Mouse (Mus musculus) midbrain, embryonic 14.5 days (tissue): ENCODE measurements at regions not wholly inside any gene's neighbourhood (a gene's known extent, or its start where the extent isn't known, plus 50 kb on each side); places are given as distances from the start of the nearest gene placed in this dataset.

Source experiments
- ATAC-seq: fragments of 200-750 bp; cut with Nextera tagmentation; 2 replicates; pipeline ENCODE4 v1.8.0; 2017; ENCODE audit warnings: moderate number of reproducible peaks, moderate library complexity; ENCODE audit not compliant: low FRiP score, low TSS enrichment
- DNase-seq: peaks from one replicate; pipeline ENCODE4 v3.0.0-alpha.2; 2015
- H3K27ac ChIP-seq: fragments of 300-500 bp; sonication (generic); replicated peaks from 2 replicates; pipeline ENCODE4 v1.5.1; 2014; ENCODE audit warnings: mild to moderate bottlenecking, low read depth, low read length, moderate library complexity
- H3K27me3 ChIP-seq: fragments of 300-500 bp; sonication (generic); 2 replicates; pipeline ENCODE4 v1.6.1; 2014; ENCODE audit warnings: low read length, control low read depth, mixed read lengths; ENCODE audit not compliant: control insufficient read depth, insufficient read depth
- H3K36me3 ChIP-seq: fragments of 300-500 bp; sonication (generic); 2 replicates; pipeline ENCODE4 v1.6.1; 2014; ENCODE audit warnings: low read length, control low read depth; ENCODE audit not compliant: control insufficient read depth, insufficient read depth
- H3K4me1 ChIP-seq: fragments of 300-500 bp; sonication (generic); 2 replicates; pipeline ENCODE4 v1.6.1; 2014; ENCODE audit warnings: mild to moderate bottlenecking, antibody characterized with exemption, low read length, control low read depth; ENCODE audit not compliant: control insufficient read depth, insufficient read depth
- H3K4me2 ChIP-seq: fragments of 300-500 bp; sonication (generic); 2 replicates; pipeline ENCODE4 v1.6.1; 2014; ENCODE audit warnings: mild to moderate bottlenecking, low read length, moderate library complexity
- H3K4me3 ChIP-seq: fragments of 300-500 bp; sonication (generic); replicated peaks from 2 replicates; pipeline ENCODE4 v1.5.1; 2014; ENCODE audit warnings: low read depth, low read length
- H3K9ac ChIP-seq: fragments of 300-500 bp; sonication (generic); replicated peaks from 2 replicates; pipeline ENCODE4 v1.6.1; 2014; ENCODE audit warnings: mild to moderate bottlenecking, low read length, moderate library complexity
- H3K9me3 ChIP-seq: fragments of 300-500 bp; sonication (generic); 2 replicates; pipeline ENCODE4 v1.6.1; 2016; ENCODE audit warnings: low read length, control low read depth, mixed read lengths; ENCODE audit not compliant: control insufficient read depth
- WGBS: fragments of 180-500 bp; shearing (Covaris S2); extraction: QIAGEN DNeasy Blood & Tissue Kit; methylation state at CpG from one replicate; pipeline ENCODE4 v1.1.7; 2014; 5-methylcytosine and 5-hydroxymethylcytosine counted together

DNA sequence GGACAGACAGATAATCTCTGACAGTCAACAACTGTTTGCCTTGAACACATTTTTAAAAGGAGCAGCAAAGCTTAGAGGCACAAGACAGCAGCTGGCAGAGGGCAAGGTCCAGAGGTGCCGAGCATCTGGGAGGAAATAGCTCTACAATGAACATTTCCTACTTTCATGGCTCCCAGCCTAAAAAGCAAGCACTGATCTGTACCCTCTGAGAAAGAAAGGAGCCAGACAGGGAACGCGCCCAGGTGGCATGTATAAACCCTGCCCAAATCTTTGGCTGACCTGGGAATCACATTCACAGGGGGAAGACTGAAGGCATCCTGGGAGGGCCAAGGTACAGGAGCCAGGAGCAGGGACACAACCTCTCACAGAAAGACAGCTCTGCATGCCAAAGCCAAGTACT lies 371.2 kb upstream of the Tbx3 start:
- 89% methylated on average over 3 of the region's 3 CpGs for WGBS
- Histone ChIP-seq H3K4me2 (no peak overlapping the region), H3K4me3 (no peak overlapping the region), H3K36me3 (no peaks in the 10 kb centered on the region), H3K9ac (no peak overlapping the region), H3K9me3 (no peaks in the 10 kb centered on the region), H3K4me1 (no peaks in the 10 kb centered on the region), H3K27ac (no peak overlapping the region), H3K27me3 (no peaks in the 10 kb centered on the region)
- no peak for DNase-seq
- ATAC-seq: no peak

DNA sequence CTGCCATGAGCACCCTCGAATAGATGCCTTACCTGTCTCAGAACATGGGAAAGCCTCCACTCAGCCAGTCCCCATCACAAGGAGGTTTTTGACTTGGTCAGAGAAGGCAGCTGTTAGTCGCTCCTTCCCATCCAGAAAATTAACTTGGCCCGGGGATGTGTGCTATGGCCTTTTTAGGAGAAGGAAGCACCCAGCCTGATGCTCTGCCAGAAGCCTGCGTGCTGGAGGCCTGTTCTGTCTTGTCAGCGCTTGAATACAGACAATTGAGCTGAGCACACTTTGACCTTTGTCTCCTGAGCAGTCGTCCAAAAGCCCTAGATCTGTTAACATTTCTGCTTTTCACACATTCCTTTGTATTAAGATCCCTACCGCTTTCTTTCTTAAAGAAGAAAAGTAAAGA lies 370.4 kb upstream of the Tbx3 start:
- Histone ChIP-seq H3K4me3 (no peak overlapping the region), H3K9ac (no peak overlapping the region), H3K4me2 (no peak overlapping the region), H3K36me3 (no peaks in the 10 kb centered on the region), H3K9me3 (no peaks in the 10 kb centered on the region), H3K4me1 (no peaks in the 10 kb centered on the region), H3K27ac (no peak overlapping the region), H3K27me3 (no peaks in the 10 kb centered on the region)
- WGBS: 16% methylated on average over 7 of the region's 7 CpGs
- ATAC-seq (no peak), DNase-seq (no peak)

DNA sequence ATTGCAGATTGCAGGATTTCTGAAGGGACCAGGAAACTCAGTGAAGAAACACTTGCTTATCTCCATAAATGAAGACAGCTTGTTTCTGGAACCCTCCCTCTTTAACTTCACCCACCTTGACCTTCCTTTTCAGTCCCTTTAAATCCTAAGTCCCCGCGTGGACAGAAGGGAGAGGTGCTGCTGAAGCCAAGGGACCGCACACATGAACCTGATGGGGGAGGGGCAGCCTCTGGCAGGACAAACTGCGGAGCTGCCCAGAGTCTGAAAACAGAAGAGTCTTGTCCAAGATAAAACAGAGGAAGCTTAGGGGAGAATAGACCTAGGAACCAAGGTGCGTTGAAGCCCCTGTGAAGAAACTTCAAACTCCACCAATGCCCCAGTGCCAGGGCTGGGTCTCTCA lies 368.9 kb upstream of the Tbx3 start:
- H3K36me3 ChIP-seq: no peaks in the 10 kb centered on the region
- 39% methylated on average over 5 of the region's 5 CpGs for WGBS
- H3K27ac ChIP-seq: no peak overlapping the region
- H3K9me3 ChIP-seq: no peaks in the 10 kb centered on the region
- H3K4me2 ChIP-seq: no peak overlapping the region
- no peak for DNase-seq
- H3K4me1 ChIP-seq: no peaks in the 10 kb centered on the region
- H3K9ac ChIP-seq: no peak overlapping the region
- no peaks in the 10 kb centered on the region for H3K27me3 ChIP-seq
- no peak overlapping the region for H3K4me3 ChIP-seq
- no peak for ATAC-seq

DNA sequence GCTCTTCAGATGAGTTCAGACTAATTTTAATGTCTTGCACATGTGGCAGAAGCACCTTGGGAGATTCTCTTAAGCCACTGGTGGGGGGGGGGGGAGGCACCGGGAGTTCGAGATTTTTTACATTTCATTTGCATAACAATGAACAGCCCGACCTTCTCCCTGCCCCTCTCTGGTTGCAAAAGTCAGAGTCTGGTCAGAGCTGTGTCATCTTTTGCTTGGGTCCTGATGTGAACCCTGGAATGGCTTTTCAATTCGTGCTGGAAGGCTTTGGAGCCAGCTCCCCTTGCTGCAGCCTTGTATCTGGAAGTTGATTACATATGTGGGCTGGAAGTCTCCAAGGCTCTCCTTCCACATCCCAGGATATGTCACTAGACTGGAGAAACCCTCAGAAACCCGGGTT lies 365.7 kb upstream of the Tbx3 start:
- H3K36me3 ChIP-seq: no peaks in the 10 kb centered on the region
- H3K4me1 ChIP-seq: no peaks in the 10 kb centered on the region
- H3K4me2 ChIP-seq: no peak overlapping the region
- no peak overlapping the region for H3K27ac ChIP-seq
- no peak for DNase-seq
- no peaks in the 10 kb centered on the region for H3K27me3 ChIP-seq
- no peak for ATAC-seq
- no peak overlapping the region for H3K4me3 ChIP-seq
- H3K9me3 ChIP-seq: no peaks in the 10 kb centered on the region
- no peak overlapping the region for H3K9ac ChIP-seq
- 9% methylated on average over 5 of the region's 5 CpGs for WGBS

DNA sequence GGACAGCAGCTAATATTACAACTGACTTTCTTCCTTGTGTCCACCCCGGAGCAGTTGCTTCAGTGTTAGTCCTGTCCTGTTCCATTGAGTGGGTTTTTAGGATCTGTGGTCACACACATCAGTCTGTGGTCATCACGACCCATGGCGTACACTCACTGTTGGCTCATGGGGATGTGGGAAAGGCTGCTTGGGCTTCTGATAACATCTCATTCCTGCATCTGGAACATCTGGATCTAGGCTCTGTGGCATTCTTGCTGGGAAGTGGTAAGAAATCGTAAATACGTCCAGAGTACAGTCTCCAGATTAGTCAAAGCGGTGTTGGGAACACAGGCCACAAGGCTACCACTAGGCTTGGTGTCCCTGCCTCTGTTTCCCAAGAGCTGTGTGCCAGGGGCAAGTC lies 362.7 kb upstream of the Tbx3 start:
- H3K27me3 ChIP-seq: no peaks in the 10 kb centered on the region
- H3K4me2 ChIP-seq: no peak overlapping the region
- H3K9me3 ChIP-seq: no peaks in the 10 kb centered on the region
- DNase-seq: no peak
- no peaks in the 10 kb centered on the region for H3K36me3 ChIP-seq
- H3K4me3 ChIP-seq: no peak overlapping the region
- ATAC-seq: no peak
- H3K9ac ChIP-seq: no peak overlapping the region
- 94% methylated on average over 6 of the region's 6 CpGs for WGBS
- no peak overlapping the region for H3K27ac ChIP-seq
- no peaks in the 10 kb centered on the region for H3K4me1 ChIP-seq

DNA sequence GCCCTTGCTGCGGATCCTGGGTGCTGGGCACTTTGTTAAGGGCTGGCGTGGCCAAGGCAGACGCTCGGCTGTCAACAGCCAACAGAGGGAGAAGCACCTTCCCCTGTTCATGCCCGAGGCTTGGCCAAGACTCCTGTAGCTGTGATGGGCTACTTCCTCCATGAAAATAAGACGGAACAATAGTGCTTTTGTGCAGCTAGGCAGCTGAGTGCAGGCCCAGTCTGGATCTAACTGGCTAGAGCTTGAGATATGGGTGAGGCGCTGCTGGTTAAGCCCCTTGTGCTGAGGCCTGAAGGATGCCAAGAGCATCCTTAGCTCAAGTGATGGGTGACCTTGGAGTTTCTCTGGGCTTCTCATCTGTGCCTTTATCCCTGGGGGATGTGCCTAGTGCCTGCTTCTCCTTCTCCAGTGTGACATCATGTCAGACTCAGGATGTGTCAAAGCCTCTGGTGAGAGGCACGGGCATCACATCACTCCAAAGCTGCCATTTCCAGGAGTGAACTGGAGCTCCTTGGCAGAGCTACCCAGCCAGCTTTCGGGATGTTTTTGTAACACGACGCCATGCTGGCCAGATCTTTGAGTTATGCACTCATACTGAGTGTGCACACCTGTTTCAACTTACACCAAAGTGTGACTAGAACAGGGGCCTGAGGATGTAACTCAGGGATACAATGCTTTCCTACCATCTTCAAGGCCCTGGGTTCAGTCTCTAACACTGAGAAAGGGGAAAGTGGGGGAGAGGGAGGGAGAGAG lies 360.1 kb upstream of the Tbx3 start:
- 78% methylated on average over 11 of the region's 11 CpGs for WGBS
- Histone ChIP-seq H3K4me2 (no peak overlapping the region), H3K9ac (no peak overlapping the region), H3K9me3 (no peaks in the 10 kb centered on the region), H3K4me3 (no peak overlapping the region), H3K4me1 (no peaks in the 10 kb centered on the region), H3K36me3 (no peaks in the 10 kb centered on the region), H3K27ac (no peak overlapping the region), H3K27me3 (no peaks in the 10 kb centered on the region)
- ATAC-seq (no peak), DNase-seq (no peak)

DNA sequence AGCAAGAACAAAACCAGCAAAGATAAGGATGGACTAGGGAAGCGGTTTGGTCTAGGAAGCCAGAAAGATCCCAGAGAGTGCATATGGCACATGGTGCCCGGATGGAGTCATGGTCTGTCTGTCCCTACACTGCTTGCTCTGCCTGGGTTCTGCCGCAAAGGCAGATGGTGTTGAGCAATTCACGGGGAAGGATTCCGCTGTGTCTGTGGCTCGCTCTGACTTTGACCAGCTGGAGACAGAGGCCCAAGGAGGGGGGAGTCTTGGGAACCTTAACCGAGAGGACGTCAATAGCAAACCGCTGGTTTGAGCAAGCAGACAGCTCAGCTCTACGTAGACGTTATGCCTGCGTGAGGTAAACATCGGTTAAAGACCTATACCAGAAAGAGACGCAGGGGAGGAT lies 357.7 kb upstream of the Tbx3 start:
- Histone ChIP-seq H3K27ac (no peak overlapping the region), H3K4me1 (no peaks in the 10 kb centered on the region), H3K9me3 (no peaks in the 10 kb centered on the region), H3K36me3 (no peaks in the 10 kb centered on the region), H3K4me3 (no peak overlapping the region), H3K4me2 (no peak overlapping the region), H3K27me3 (no peaks in the 10 kb centered on the region), H3K9ac (no peak overlapping the region)
- DNase-seq: no peak
- no peak for ATAC-seq
- WGBS: 89% methylated on average over 14 of the region's 14 CpGs

DNA sequence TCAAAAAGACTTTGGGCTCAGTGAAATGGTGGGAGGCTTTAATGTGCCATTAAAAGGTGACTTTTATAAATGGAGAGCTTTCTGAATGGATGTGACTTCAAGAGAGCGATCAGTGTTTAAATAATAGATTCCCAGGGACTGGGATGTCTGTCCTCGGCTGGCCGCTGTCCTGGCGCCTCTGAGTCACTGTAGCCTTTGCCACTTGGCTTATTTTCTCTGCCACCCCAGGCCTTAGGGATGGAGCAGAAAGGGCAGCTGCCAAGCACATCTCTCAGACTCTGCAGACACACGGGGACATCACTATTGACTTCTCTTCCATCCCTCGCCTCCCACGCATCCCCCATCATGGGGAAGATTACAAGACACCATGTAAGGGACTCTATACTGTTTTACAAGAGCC lies 355.3 kb upstream of the Tbx3 start:
- Histone ChIP-seq H3K36me3 (no peaks in the 10 kb centered on the region), H3K4me2 (no peak overlapping the region), H3K27ac (no peak overlapping the region), H3K4me3 (no peak overlapping the region), H3K9me3 (no peaks in the 10 kb centered on the region), H3K27me3 (no peaks in the 10 kb centered on the region), H3K9ac (no peak overlapping the region), H3K4me1 (no peaks in the 10 kb centered on the region)
- 94% methylated on average over 7 of the region's 7 CpGs for WGBS
- DNase-seq: no peak
- no peak for ATAC-seq

DNA sequence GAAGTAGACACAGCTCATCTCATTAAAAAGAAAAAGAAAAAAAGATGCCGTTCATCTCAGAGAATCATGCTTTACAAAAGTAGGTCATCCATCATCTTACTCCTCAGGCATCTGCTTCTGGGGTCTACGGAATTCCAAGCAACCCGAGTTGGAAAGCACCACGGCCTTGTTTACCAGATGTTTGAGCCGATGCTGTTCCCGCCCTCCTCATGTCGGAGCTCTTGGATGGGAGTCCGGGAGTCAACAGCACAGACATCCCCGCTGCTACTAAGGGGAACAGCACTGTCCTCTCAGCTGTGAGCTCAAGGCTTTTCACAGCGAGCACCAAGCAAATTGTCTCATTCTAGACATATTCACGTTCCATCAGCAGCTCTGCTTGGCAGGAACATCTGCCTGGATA lies 352.9 kb upstream of the Tbx3 start:
- WGBS: 87% methylated on average over 11 of the region's 11 CpGs
- Histone ChIP-seq H3K9ac (no peak overlapping the region), H3K4me2 (no peak overlapping the region), H3K4me1 (no peaks in the 10 kb centered on the region), H3K36me3 (no peaks in the 10 kb centered on the region), H3K27ac (no peak overlapping the region), H3K27me3 (no peaks in the 10 kb centered on the region), H3K4me3 (no peak overlapping the region), H3K9me3 (no peaks in the 10 kb centered on the region)
- ATAC-seq (no peak), DNase-seq (no peak)
